Mouse (Mus musculus) neutrophil, adult 5-6 weeks (primary cell): ENCODE measurements around the gene Ifitm1. TPM values are rescaled to one million over a fixed set of nuclear protein-coding genes. Genes with fewer than 3 reads are reported as not detected.
"Not testable (repeated sequence)": the region's sequence is repeated elsewhere in the genome, so short reads cannot be mapped to it uniquely, and the experiment has no call there.

ENCODE experiments used
- ATAC-seq: fragments of 151-379, 151-347 bp; 2 replicates; pipeline ENCODE4 v1.8.0; 2017; ENCODE audit warnings: mild to moderate bottlenecking, moderate TSS enrichment; ENCODE audit not compliant: insufficient number of reproducible peaks, poor library complexity, low FRiP score, severe bottlenecking; ENCODE audit errors: extremely low read depth
- total RNA-seq: library from RNA; stranded (forward); fragments of 200-1000 nt; gene quantifications from 2 replicates; pipeline ENCODE4 v1.2.3, GENCODE M21; 2017

Ifitm1 gene
- total RNA-seq, 1 experiment from 2014 or later, result 416 TPM

- ATAC-seq, result no peak
Observed at GRCm38 (mm10) chr7:140948161-140948560, 18.9 kb upstream of the Ifitm1 start.

GRCm38 (mm10) chr7:140949255-140949654 is 17.8 kb upstream of the Ifitm1 start:
- no peak for ATAC-seq

- no peak for ATAC-seq
Observed at GRCm38 (mm10) chr7:140949824-140950530, 17.0 kb upstream of the Ifitm1 start, which contains the start of gene Ifitm5. TSS of gene Ifitm5 (minus strand) at chr7:140950291.

- no peak for ATAC-seq
Observed at GRCm38 (mm10) chr7:140951051-140951450, 16.0 kb upstream of the Ifitm1 start.

DNA sequence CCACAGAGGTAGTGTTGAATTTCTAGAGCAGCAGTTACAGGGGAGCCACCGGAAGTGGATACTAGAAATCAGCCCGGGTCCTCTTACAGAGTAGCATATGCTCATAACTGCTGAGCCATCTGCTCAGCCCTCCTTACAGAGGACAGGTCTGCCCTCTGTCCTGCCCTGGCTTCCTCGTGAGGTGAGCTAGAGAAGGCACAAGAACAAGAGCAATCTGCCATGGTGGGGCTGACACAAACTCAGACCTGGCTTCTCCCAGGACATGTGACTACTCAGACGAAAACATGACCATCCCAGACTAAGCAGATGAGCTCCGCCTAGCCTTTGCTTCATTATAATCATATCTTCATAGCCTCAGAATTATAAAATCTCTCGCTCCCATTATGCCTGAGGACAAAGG is 15.3 kb upstream of the Ifitm1 start:
- ATAC-seq, result no peak

GRCm38 (mm10) chr7:140952441-140952840 is 14.6 kb upstream of the Ifitm1 start:
- no peak for ATAC-seq

GRCm38 (mm10) chr7:140953133-140953532 is 13.9 kb upstream of the Ifitm1 start:
- ATAC-seq, result no peak

GRCm38 (mm10) chr7:140953800-140954732 is 13.0 kb upstream of the Ifitm1 start:
- peak; percentile 64 for ATAC-seq

DNA sequence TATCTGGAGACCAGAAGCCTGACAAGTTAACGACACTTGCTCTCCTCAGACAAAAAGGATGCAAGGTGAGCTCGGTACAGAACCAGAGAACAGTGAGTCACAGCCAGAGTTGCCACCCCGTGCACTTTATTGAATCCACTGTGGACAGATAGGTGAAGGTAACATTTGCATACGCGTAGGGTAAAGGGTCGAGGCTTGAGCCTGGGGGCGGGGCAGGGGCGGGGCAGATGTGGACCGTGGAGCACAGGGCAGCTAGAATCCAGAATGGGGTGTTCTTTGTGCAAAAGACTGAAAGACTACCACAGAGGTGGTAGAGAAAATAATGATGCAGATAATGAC is 12.3 kb upstream of the Ifitm1 start:
- ATAC-seq, result peak; percentile 16; the same call in 1 of the 2 replicates

DNA sequence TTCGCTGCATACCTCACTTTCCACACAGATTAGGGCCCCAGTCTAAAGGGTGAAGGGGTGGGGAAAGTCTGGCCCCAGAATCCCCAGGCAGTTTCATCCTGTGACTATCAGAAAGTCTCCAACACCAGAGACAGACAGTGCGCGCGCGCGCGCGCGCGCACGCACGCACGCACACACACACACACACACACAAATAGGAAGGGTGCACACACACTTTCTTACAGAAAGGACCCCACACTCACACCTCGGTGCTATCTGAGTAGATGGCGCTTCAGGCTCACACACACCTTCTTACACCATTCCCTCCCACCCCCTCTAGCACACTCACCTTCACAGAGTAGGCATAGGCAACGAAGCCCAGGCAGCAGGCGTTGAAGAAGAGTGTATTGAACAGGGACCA is 11.7 kb upstream of the Ifitm1 start:
- ATAC-seq, result no peak

- peak; percentile 21; the same call in 1 of the 2 replicates for ATAC-seq
Observed at GRCm38 (mm10) chr7:140955758-140956555, 11.1 kb upstream of the Ifitm1 start, which contains the start of the genes Gm45717 and Ifitm2. TSS of gene Gm45717 (minus strand) at chr7:140955937. TSS of gene Ifitm2 (minus strand) at chr7:140955987.

GRCm38 (mm10) chr7:140956556-140956869 is 10.5 kb upstream of the Ifitm1 start:
- ATAC-seq, result no peak

- peak; percentile 28; the same call in 1 of the 2 replicates for ATAC-seq
Observed at GRCm38 (mm10) chr7:140959181-140959901, 7.7 kb upstream of the Ifitm1 start.

GRCm38 (mm10) chr7:140960026-140960425 is 7.0 kb upstream of the Ifitm1 start:
- no peak for ATAC-seq

GRCm38 (mm10) chr7:140961416-140961815 is 5.6 kb upstream of the Ifitm1 start:
- no peak for ATAC-seq

DNA sequence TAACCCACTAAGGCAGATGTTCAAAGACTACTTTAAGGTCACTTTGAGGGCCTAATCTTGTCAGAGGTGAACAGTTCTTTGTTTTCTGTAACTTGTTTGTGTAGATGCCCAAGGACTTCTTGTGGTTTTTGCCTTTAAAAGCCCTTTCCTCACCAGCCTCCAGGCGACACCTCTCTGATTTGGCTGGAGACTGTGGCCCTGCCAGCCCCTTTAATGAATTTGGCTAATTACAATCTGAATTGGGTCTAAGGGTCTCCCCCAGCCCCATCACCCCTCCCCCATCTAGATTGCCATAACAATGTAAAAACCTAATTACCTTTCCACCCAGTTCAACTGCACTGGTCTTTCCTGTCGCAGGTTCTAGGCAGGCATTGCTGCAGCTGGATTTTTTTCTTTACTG is 4.3 kb upstream of the Ifitm1 start:
- ATAC-seq, result no peak

DNA sequence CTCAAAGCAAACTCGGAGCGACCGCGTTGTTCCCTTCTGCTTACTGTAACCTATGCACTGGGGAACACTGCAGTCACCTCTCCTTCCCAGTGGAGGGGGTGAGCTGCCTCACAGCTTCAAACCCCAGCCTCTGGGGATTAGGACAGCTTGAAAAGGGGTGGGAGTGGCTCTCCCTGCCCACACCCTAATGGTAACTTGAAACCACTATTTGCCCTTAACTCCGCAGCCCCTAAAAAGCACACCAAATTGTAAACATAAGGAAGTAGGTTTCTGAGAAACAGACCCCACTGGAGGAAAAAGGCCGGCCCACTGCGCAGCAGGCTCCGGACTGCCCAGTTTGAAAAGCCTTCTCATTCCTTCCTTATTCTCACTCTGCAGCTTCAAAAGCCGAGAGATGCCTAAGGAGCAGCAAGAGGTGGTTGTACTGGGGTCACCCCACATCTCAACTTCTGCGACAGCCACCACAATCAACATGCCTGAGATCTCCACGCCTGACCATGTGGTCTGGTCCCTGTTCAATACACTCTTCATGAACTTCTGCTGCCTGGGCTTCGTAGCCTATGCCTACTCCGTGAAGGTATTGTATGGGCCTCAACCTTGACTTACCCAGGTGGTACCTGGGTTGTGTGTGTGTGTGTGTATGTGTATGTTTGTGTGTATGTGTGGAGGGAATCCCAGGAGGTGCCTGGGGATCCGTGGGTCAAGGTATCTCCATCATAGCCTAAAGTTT is 1.0 kb downstream of the Ifitm1 start:
- ATAC-seq, result peak; percentile 50

DNA sequence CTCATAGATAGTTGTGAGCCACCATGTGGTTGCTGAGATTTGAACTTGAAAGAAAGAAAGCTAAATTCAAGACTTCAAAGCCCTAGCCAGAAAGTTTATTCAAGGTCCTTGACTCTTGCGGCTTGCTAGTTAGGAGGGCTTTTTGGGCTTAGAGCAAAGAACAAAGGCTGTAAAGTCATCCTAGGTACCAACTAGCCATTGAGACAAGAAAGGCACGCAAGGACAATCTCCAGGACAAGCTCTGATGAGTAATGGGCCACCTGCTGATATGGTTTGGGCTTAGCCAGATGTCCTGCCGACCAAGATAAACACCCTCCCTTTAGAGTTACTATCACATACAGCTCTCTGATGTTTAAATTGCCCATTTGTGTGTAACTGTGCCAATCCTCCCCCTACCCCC is 1.7 kb downstream of the Ifitm1 start:
- not testable (repeated sequence) for ATAC-seq
